Comparison of ENCODE assay signal across 8 mouse cellular contexts in the genomic region with DNA sequence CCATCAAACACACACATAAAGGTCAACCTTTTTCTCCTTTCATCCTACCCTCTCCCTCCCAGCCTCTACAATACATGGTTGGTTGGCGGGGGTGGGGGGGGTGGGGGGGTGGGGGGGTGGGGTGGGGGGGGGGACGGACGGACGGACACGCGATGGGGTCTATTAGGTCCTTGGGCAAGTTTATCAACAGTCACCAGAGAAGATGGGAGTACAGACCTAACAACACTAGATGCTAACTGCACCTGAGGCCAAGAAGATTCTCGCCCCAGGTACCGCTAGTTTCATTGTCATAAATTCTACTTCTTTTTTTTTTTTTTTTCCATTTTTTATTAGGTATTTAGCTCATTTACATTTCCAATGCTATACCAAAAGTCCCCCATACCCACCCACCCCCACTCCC. TPM values are rescaled to one million over a fixed set of nuclear protein-coding genes. Genes with fewer than 3 reads are reported as not detected.
DNase-seq lines count a peak whose midpoint lies in the region; ATAC-seq and TF ChIP-seq lines count a peak whose summit lies in the region.

No protein-coding gene starts in this region.

- no peak for DNase-seq in heart, adult 9 months (ENCODE audit: low spot score in 2 of 2)
- DNase-seq in ES-CJ7 (ENCODE audit: low read depth, low spot score) = peak; percentile 52
- no peak for DNase-seq in liver, postnatal 0 days
- no peak for DNase-seq in frontal cortex, postnatal 25 days (ENCODE audit: low spot score in 2 of 2)
- no peak for DNase-seq in right cerebral cortex, adult 18-20 months

- H3K27me3 ChIP-seq in heart, embryonic 12.5 days (replicated peaks) = no peaks in the 10 kb centered on the region; the same call in 1 of the 2 replicates
- no peaks in the 10 kb centered on the region for H3K27me3 ChIP-seq in forebrain, embryonic 16.5 days (replicated peaks; ENCODE audit: control insufficient read depth, insufficient read depth, low read length)
- H3K27me3 ChIP-seq in liver, postnatal 0 days (ENCODE audit: insufficient read depth, low read length) = no peaks in the 10 kb centered on the region

- TF ChIP-seq CTCF in liver, postnatal 0 days (IDR thresholded peaks at IDR 0.05; ENCODE audit: low read depth) = no peak

- peaks cover 5% of the 10 kb centered on the region; the same call in 1 of the 2 replicates for H3K4me1 ChIP-seq in heart, embryonic 12.5 days (replicated peaks)
- H3K4me1 ChIP-seq in forebrain, embryonic 16.5 days (replicated peaks; ENCODE audit: control insufficient read depth, insufficient read depth, low read length) = peaks cover 11% of the 10 kb centered on the region
- peaks cover 5% of the 10 kb centered on the region for H3K4me1 ChIP-seq in liver, postnatal 0 days (ENCODE audit: insufficient read depth)

- ATAC-seq in heart, embryonic 12.5 days (ENCODE audit: insufficient number of reproducible peaks, low FRiP score) = no peak
- ATAC-seq in forebrain, embryonic 16.5 days = peak; percentile 13; the same call in 1 of the 2 replicates
- no peak for ATAC-seq in liver, postnatal 0 days
- ATAC-seq in granulocyte monocyte progenitor cell, adult 5-6 weeks (replicated peaks; ENCODE audit: poor library complexity, severe bottlenecking) = no peak

- no peaks in the 10 kb centered on the region for H3K36me3 ChIP-seq in heart, embryonic 12.5 days
- no peaks in the 10 kb centered on the region for H3K36me3 ChIP-seq in forebrain, embryonic 16.5 days (ENCODE audit: control insufficient read depth, insufficient read depth)
- H3K36me3 ChIP-seq in liver, postnatal 0 days (replicated peaks; ENCODE audit: insufficient read depth, low read length) = no peaks in the 10 kb centered on the region

- no peak for TF ChIP-seq EP300 in liver, postnatal 0 days (IDR thresholded peaks at IDR 0.05; ENCODE audit: low read depth)

- H3K27ac ChIP-seq in heart, embryonic 12.5 days (ENCODE audit: poor library complexity, severe bottlenecking) = no peak overlapping the region
- no peak overlapping the region for H3K27ac ChIP-seq in forebrain, embryonic 16.5 days (ENCODE audit: low read length)
- H3K27ac ChIP-seq in liver, postnatal 0 days (ENCODE audit: low read depth) = no peak overlapping the region

- 71% methylated on average over 8 of the region's 8 CpGs for WGBS in heart, embryonic 12.5 days
- 58% methylated on average over 7 of the region's 8 CpGs for WGBS in forebrain, embryonic 16.5 days
- 67% methylated on average over 8 of the region's 8 CpGs for WGBS in liver, postnatal 0 days (ENCODE audit: insufficient replicate concordance)

- no peaks in the 10 kb centered on the region for H3K9me3 ChIP-seq in heart, embryonic 12.5 days (replicated peaks)
- no peaks in the 10 kb centered on the region for H3K9me3 ChIP-seq in forebrain, embryonic 16.5 days (ENCODE audit: control insufficient read depth, low read length)
- H3K9me3 ChIP-seq in liver, postnatal 0 days (ENCODE audit: low read length) = no peaks in the 10 kb centered on the region

- H3K9ac ChIP-seq in heart, embryonic 12.5 days = no peak overlapping the region
- H3K9ac ChIP-seq in forebrain, embryonic 16.5 days (replicated peaks; ENCODE audit: low read depth, low read length) = peak overlapping the region; percentile 78; the same call in 1 of the 2 replicates
- no peak overlapping the region for H3K9ac ChIP-seq in liver, postnatal 0 days (replicated peaks)

- peak overlapping the region; percentile 99 for H3K4me2 ChIP-seq in heart, embryonic 12.5 days
- peak overlapping the region; percentile 91 for H3K4me2 ChIP-seq in forebrain, embryonic 16.5 days (ENCODE audit: low read length)
- peak overlapping the region; percentile 94 for H3K4me2 ChIP-seq in liver, postnatal 0 days (ENCODE audit: low read depth, low read length)

- H3K4me3 ChIP-seq in heart, embryonic 12.5 days = peak overlapping the region; percentile 66
- H3K4me3 ChIP-seq in forebrain, embryonic 16.5 days (replicated peaks; ENCODE audit: low read length) = peak overlapping the region; percentile 87
- H3K4me3 ChIP-seq in liver, postnatal 0 days (ENCODE audit: low read depth, low read length) = peak overlapping the region; percentile 61

RNA-seq across cellular contexts. Expression of a gene that starts 23.2 kb away (rescaled TPM):
- polyA plus RNA-seq in heart, embryonic 12.5 days (2016; fragmentation: Nextera tagmentation; extraction: Ambion mirVana) = 0.18 TPM in 1 of 2 replicates, not detected in the other
- 0.43 TPM in 1 of 2 replicates, not detected in the other for polyA plus RNA-seq in forebrain, embryonic 16.5 days (2015; fragmentation: Nextera tagmentation; extraction: Ambion mirVana)
- not detected in 2 replicates for polyA plus RNA-seq in liver, postnatal 0 days (2015; fragmentation: Nextera tagmentation; extraction: Ambion mirVana)
- total RNA-seq in granulocyte monocyte progenitor cell, adult 5-6 weeks (2014; fragmentation: Nextera tagmentation) = not detected in 2 replicates
- not detected in 2 replicates for total RNA-seq in granulocyte monocyte progenitor cell, adult 5-6 weeks (2017)

RNA-seq across cellular contexts. Expression of a gene that starts 26.5 kb away (rescaled TPM):
- polyA plus RNA-seq in heart, embryonic 12.5 days (2016; fragmentation: Nextera tagmentation; extraction: Ambion mirVana) = 61.0 and 63.6 TPM in 2 replicates
- polyA plus RNA-seq in forebrain, embryonic 16.5 days (2015; fragmentation: Nextera tagmentation; extraction: Ambion mirVana) = 109 and 118 TPM in 2 replicates
- 13.9 and 15.3 TPM in 2 replicates for polyA plus RNA-seq in liver, postnatal 0 days (2015; fragmentation: Nextera tagmentation; extraction: Ambion mirVana)
- 24.4 and 27.6 TPM in 2 replicates for total RNA-seq in granulocyte monocyte progenitor cell, adult 5-6 weeks (2014; fragmentation: Nextera tagmentation)
- 39.9 and 45.5 TPM in 2 replicates for total RNA-seq in granulocyte monocyte progenitor cell, adult 5-6 weeks (2017)
